ENCODE assay signal across 10 mouse cellular contexts in the genomic region with DNA sequence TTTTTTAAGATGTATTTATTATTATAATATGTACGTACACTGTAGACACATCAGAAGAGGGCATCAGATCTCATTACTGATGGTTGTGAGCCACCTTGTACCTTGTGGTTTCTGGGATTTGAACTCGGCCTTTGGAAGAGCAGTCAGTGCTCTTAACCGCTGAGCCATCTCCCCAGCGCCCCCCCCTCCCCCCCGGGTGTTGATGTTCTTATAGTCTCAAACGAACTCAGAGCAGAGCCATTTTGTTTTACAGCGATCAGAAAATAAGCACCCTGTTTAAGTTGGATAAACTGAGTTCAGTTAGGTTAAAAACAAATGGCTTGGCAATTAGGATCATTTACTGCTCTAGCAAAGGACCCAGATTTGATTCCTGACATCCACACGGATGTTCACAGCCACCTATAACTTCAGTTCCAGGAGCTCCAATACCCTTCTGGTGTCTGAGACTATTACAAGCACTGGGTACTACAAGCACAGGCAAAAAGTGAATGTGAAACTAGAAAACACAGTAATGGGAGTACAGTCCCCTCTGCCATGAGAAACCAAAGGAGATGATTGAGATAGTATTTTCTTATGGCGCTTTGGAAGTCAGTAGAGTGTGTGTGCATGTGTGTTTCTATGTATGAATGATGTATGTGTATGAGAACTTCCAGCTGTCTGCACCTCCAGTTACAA. TPM values are rescaled to one million over a fixed set of nuclear protein-coding genes. Genes with fewer than 3 reads are reported as not detected.
DNase-seq lines count a peak whose midpoint lies in the region; ATAC-seq and TF ChIP-seq lines count a peak whose summit lies in the region.
"Had no signal": no experiment of that assay in that cellular context is flagged by ENCODE, and none has a peak within 500 bp of the region (broad histone marks: within the 10 kb centered on the region; RNA-seq: fewer than 3 reads in every experiment).

No protein-coding gene starts in this region.

- 50% methylated on average over 9 of the region's 9 CpGs for WGBS in heart, embryonic 13.5 days
- 57% methylated on average over 9 of the region's 9 CpGs for WGBS in hindbrain, embryonic 13.5 days
- WGBS in midbrain, embryonic 12.5 days, result 64% methylated on average over 9 of the region's 9 CpGs

- intact Hi-C loops in heart, postnatal 25 days (cut with DNase I), result loop anchor here (5.0 to 10.0 kb wide), 2 partner anchors 110 to 302 kb away; no protein-coding TSS in a partner anchor

- no peak for ATAC-seq in heart, embryonic 13.5 days (ENCODE audit: extremely low read depth, insufficient number of reproducible peaks, low FRiP score, low TSS enrichment)
- no peak for ATAC-seq in G1E (ENCODE audit: extremely low read depth, insufficient number of reproducible peaks, low FRiP score, poor library complexity, severe bottlenecking)
- ATAC-seq in hindbrain, embryonic 13.5 days (ENCODE audit: low FRiP score), result no peak
- no peak for ATAC-seq in midbrain, embryonic 12.5 days (ENCODE audit: low FRiP score, low read depth)

- H3K4me1 ChIP-seq in heart, embryonic 13.5 days, result peaks cover 26% of the 10 kb centered on the region
- H3K4me1 ChIP-seq in G1E (ENCODE audit: insufficient read depth, low read depth, low read length), result peaks cover 28% of the 10 kb centered on the region
- peaks cover 25% of the 10 kb centered on the region for H3K4me1 ChIP-seq in hindbrain, embryonic 13.5 days (replicated peaks)
- peaks cover 23% of the 10 kb centered on the region for H3K4me1 ChIP-seq in midbrain, embryonic 12.5 days

- H3K9me3 ChIP-seq in heart, embryonic 13.5 days, result no peaks in the 10 kb centered on the region
- H3K9me3 ChIP-seq in G1E (replicated peaks), result 0 out of 2 replicates have a peak, but pooled peaks cover 2% of the 10 kb centered on the region
- no peaks in the 10 kb centered on the region for H3K9me3 ChIP-seq in hindbrain, embryonic 13.5 days
- no peaks in the 10 kb centered on the region for H3K9me3 ChIP-seq in midbrain, embryonic 12.5 days

- peak overlapping the region; percentile 82 for H3K4me2 ChIP-seq in heart, embryonic 13.5 days
- peak overlapping the region; percentile 75 for H3K4me2 ChIP-seq in hindbrain, embryonic 13.5 days
- peak overlapping the region; percentile 72 for H3K4me2 ChIP-seq in midbrain, embryonic 12.5 days (replicated peaks)

- TF ChIP-seq CTCF in G1E (IDR thresholded peaks at IDR 0.05; ENCODE audit: low read depth, low read length), result no peak

- no peak for DNase-seq in heart, postnatal 25 days (ENCODE audit: low spot score)
- DNase-seq in G1E (ENCODE audit: low spot score), result no peak
- DNase-seq in right cerebral cortex, postnatal 10 days (ENCODE audit: low spot score in 2 of 2), result no peak
- no peak for DNase-seq in urinary bladder, postnatal 4 days (ENCODE audit: low spot score in 2 of 2)
- no peak for DNase-seq in embryo, embryonic 10 days (ENCODE audit: low spot score)

- H3K27me3 ChIP-seq in heart, embryonic 13.5 days (replicated peaks), result no peaks in the 10 kb centered on the region
- peaks cover 15% of the 10 kb centered on the region for H3K27me3 ChIP-seq in G1E (ENCODE audit: insufficient read depth, low read length)
- no peaks in the 10 kb centered on the region for H3K27me3 ChIP-seq in hindbrain, embryonic 13.5 days
- H3K27me3 ChIP-seq in midbrain, embryonic 12.5 days, result no peaks in the 10 kb centered on the region

- no peak overlapping the region for H3K27ac ChIP-seq in heart, embryonic 13.5 days (replicated peaks)
- no peak overlapping the region for H3K27ac ChIP-seq in hindbrain, embryonic 13.5 days
- H3K27ac ChIP-seq in midbrain, embryonic 12.5 days (replicated peaks), result no peak overlapping the region

- H3K36me3 ChIP-seq in heart, embryonic 13.5 days, result peaks cover 11% of the 10 kb centered on the region
- H3K36me3 ChIP-seq in G1E (replicated peaks), result peaks cover 25% of the 10 kb centered on the region
- H3K36me3 ChIP-seq in hindbrain, embryonic 13.5 days, result peaks cover 11% of the 10 kb centered on the region
- H3K36me3 ChIP-seq in midbrain, embryonic 12.5 days, result peaks cover 14% of the 10 kb centered on the region

- H3K4me3 ChIP-seq in heart, embryonic 13.5 days, result peak overlapping the region; percentile 70
- peak overlapping the region; percentile 86 for H3K4me3 ChIP-seq in G1E (ENCODE audit: low read depth, low read length)
- H3K4me3 ChIP-seq in hindbrain, embryonic 13.5 days, result peak overlapping the region; percentile 80
- H3K4me3 ChIP-seq in midbrain, embryonic 12.5 days, result 0 out of 2 replicates have a peak overlapping the region, but pooled peaks have one; percentile 2

- peak overlapping the region; percentile 88 for H3K9ac ChIP-seq in heart, embryonic 13.5 days
- peak overlapping the region; percentile 90; the same call in 1 of the 2 replicates for H3K9ac ChIP-seq in hindbrain, embryonic 13.5 days
- H3K9ac ChIP-seq in midbrain, embryonic 12.5 days (replicated peaks), result no peak overlapping the region; the same call in 1 of the 2 replicates

RNA-seq across cellular contexts. Expression of gene Paxip1, which starts 1.2 kb away (rescaled TPM):
- 19.6 and 21.0 TPM in 2 replicates for polyA plus RNA-seq in heart, embryonic 13.5 days (2015; fragmentation: Nextera tagmentation; extraction: Ambion mirVana)
- 10 to 100 TPM; 14.5 to 17.8 TPM for total RNA-seq in heart, postnatal 25 days (2021)
- 42.9 and 49.7 TPM in 2 replicates for total RNA-seq in G1E (2014; fragmentation: Nextera tagmentation)
- total RNA-seq in G1E (2017), result 30.5 and 30.8 TPM in 2 replicates
- 26.4 and 28.5 TPM in 2 replicates for polyA plus RNA-seq in G1E (2012)
- polyA plus RNA-seq in hindbrain, embryonic 13.5 days (2015; fragmentation: Nextera tagmentation; extraction: Ambion mirVana), result 25.7 and 26.2 TPM in 2 replicates
- 42.2 and 51.2 TPM in 2 replicates for polyA plus RNA-seq in midbrain, embryonic 12.5 days (2016; fragmentation: Nextera tagmentation; extraction: Ambion mirVana)

RNA-seq across cellular contexts. Expression of gene Htr5a, which starts 49.3 kb away (rescaled TPM):
- polyA plus RNA-seq in heart, embryonic 13.5 days (2015; fragmentation: Nextera tagmentation; extraction: Ambion mirVana), result not detected in 2 replicates
- not detected for total RNA-seq in heart, postnatal 25 days (2021)
- total RNA-seq in G1E (2014; fragmentation: Nextera tagmentation) (not detected in 2 replicates), G1E (2017) (under 0.01 and 0.22 TPM in 2 replicates)
- polyA plus RNA-seq in G1E (2012), result not detected in 2 replicates
- polyA plus RNA-seq in hindbrain, embryonic 13.5 days (2015; fragmentation: Nextera tagmentation; extraction: Ambion mirVana), result 0.62 and 0.83 TPM in 2 replicates
- 0.16 and 0.17 TPM in 2 replicates for polyA plus RNA-seq in midbrain, embryonic 12.5 days (2016; fragmentation: Nextera tagmentation; extraction: Ambion mirVana)
- total RNA-seq: neutrophil, adult 5-6 weeks had no signal
- polyA plus RNA-seq: urinary bladder, adult 2 months had no signal

Comparison
In these comparisons a context has a peak if more than half of its experiments do, and no peak if none do; other contexts are left out.
1. H3K4me3 ChIP-seq: peak in every context shown above with its lines; median percentile 86 in G1E; 80 in hindbrain, embryonic 13.5 days; 70 in heart, embryonic 13.5 days; 2 in midbrain, embryonic 12.5 days.